Mouse (Mus musculus) stomach, embryonic 14.5 days (tissue): ENCODE results near the gene Ccdc30. TPM values are rescaled to one million over a fixed set of nuclear protein-coding genes. Genes with fewer than 3 reads are reported as not detected.
A peak's percentile ranks its signal among the peaks of the same experiment; 100 is the strongest.

Experiments
- ATAC-seq: fragments of 200-750 bp; cut with Nextera tagmentation; 2 replicates; pipeline ENCODE4 v1.8.0; 2017; ENCODE audit warnings: low read depth, moderate TSS enrichment; ENCODE audit not compliant: insufficient number of reproducible peaks, insufficient read depth, low FRiP score
- H3K27ac ChIP-seq: fragments of 300-500 bp; sonication (generic); 2 replicates; pipeline ENCODE4 v1.5.1; 2014; ENCODE audit warnings: mild to moderate bottlenecking, low read length, moderate library complexity, mixed read lengths
- H3K27me3 ChIP-seq: fragments of 300-500 bp; sonication (generic); 2 replicates; pipeline ENCODE4 v1.6.1; 2014; ENCODE audit warnings: low read length, control low read depth, mixed read lengths; ENCODE audit not compliant: control insufficient read depth, insufficient read depth
- H3K36me3 ChIP-seq: fragments of 300-500 bp; sonication (generic); 2 replicates; pipeline ENCODE4 v1.6.1; 2014; ENCODE audit warnings: mild to moderate bottlenecking, control low read depth, low read length, moderate library complexity, mixed read lengths; ENCODE audit not compliant: control insufficient read depth, insufficient read depth
- H3K4me1 ChIP-seq: fragments of 300-500 bp; sonication (generic); 2 replicates; pipeline ENCODE4 v1.6.1; 2014; ENCODE audit warnings: low read length, control low read depth, mixed read lengths; ENCODE audit not compliant: control insufficient read depth, insufficient read depth
- H3K4me2 ChIP-seq: fragments of 300-500 bp; sonication (generic); replicated peaks from 2 replicates; pipeline ENCODE4 v1.6.1; 2014; ENCODE audit warnings: low read depth, low read length, control low read depth
- H3K4me3 ChIP-seq: fragments of 300-500 bp; sonication (generic); 2 replicates; pipeline ENCODE4 v1.5.1; 2014; ENCODE audit warnings: low read depth, low read length, control low read depth
- H3K9ac ChIP-seq: fragments of 300-500 bp; sonication (generic); replicated peaks from 2 replicates; pipeline ENCODE4 v1.6.1; 2014; ENCODE audit warnings: low read depth, mild to moderate bottlenecking, control low read depth, low read length, moderate library complexity, mixed read lengths
- H3K9me3 ChIP-seq: fragments of 300-500 bp; sonication (generic); 2 replicates; pipeline ENCODE4 v1.6.1; 2016; ENCODE audit warnings: low read depth, low read length, control low read depth; ENCODE audit not compliant: control insufficient read depth
- WGBS: fragments of 180-500 bp; shearing (Covaris S2); extraction: QIAGEN DNeasy Blood & Tissue Kit; methylation state at CpG from one replicate; pipeline ENCODE4 v1.1.7; 2014; 5-methylcytosine and 5-hydroxymethylcytosine counted together
- polyA plus RNA-seq: library from polyadenylated mRNA; unstranded; fragments of >200 nt; fragmentation: Nextera tagmentation; extraction: Ambion mirVana; gene quantifications from 2 replicates; pipeline ENCODE4 v1.2.1, GENCODE M21; 2014

Ccdc30 gene
- polyA plus RNA-seq, 1 experiment from 2014 or later = 3.5 TPM

GRCm38 (mm10) chr4:119425077-119425476, 9.8 kb upstream of the Ccdc30 start:
- 81% methylated on average over 2 of the region's 2 CpGs for WGBS
- H3K4me2 ChIP-seq = no peak overlapping the region

DNA sequence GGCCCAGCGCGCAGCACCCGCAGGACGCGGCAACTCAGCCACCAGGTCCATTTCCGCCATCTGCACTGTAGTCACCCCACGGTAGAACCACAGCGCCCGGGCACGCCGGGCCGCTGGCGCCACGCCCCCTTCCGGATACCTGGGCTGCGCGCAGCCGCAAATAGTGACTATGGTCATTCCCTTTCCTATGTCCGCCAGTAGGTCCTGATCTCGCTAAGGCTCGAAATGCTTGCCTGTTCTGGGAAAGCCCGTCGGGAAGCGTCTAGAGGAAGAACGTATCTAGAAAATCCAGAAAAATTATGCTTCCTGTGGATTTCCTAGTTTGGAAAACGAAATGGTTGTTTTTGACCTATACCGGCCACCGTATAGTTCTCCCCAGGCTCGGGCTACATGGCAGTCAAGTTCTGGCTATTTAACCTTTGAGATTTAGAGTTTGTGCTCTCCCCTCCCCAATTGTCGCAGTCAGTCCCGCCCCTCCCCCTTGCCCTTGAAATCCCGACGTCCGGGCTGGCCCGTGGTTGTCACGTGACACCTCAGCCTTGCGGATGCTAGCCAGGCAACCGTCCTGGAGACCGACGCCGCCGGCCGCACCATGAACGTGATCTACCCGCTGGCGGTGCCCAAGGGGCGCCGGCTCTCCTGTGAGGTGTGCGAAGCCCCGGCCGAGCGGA, 7.1 kb upstream of the Ccdc30 start, which contains the start of the genes Ppcs and Zmynd12:
Gene Ppcs, minus strand, starts transcription at position 127 of the 671 bp plus-strand sequence.
Gene Zmynd12, plus strand, starts transcription at position 521 of the 671 bp plus-strand sequence.
- Histone ChIP-seq H3K36me3 (no peaks in the 10 kb centered on the region), H3K27me3 (no peaks in the 10 kb centered on the region), H3K9me3 (no peaks in the 10 kb centered on the region), H3K9ac (peak within 1 kb of the TSS; percentile 70), H3K27ac (peak within 1 kb of the TSS; percentile 84), H3K4me2 (peak within 1 kb of the TSS; percentile 91), H3K4me3 (peak within 1 kb of the TSS; percentile 69), H3K4me1 (peaks cover 6% of the 10 kb centered on the region; the same call in 1 of the 2 replicates)
- peak; percentile 94 for ATAC-seq
- under 1% methylated on average over 52 of the region's 52 CpGs for WGBS

More at GRCm38 (mm10) chr4:119425077-119425476, 9.8 kb upstream of the Ccdc30 start:
- Histone ChIP-seq H3K4me1 (peaks cover 6% of the 10 kb centered on the region; the same call in 1 of the 2 replicates), H3K27me3 (no peaks in the 10 kb centered on the region), H3K9ac (no peak overlapping the region), H3K9me3 (no peaks in the 10 kb centered on the region), H3K36me3 (no peaks in the 10 kb centered on the region), H3K27ac (no peak overlapping the region), H3K4me3 (no peak overlapping the region)
- ATAC-seq = no peak

- Histone ChIP-seq H3K36me3 (no peaks in the 10 kb centered on the region), H3K27me3 (no peaks in the 10 kb centered on the region)
Observed at GRCm38 (mm10) chr4:119421921-119422293, 6.6 kb upstream of the Ccdc30 start.

DNA sequence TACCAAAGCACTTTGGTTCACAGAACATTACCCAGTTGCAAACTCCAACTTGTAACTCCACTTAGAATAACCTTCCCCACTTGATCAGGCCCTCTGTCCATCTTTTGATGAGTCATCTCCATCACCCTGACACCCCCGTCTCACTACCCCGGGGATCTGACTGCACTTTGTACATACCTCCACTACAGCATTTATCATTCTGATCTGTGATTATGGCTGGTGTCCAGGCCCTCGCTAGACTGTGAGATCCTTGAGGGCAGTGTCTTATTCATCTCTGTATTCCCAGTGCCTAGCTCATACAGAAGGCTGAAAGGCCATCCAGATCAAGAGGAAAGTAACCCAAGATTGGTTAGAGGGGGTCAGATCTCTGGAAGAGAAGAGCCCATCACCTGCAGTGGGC, 5.9 kb upstream of the Ccdc30 start:
- no peaks in the 10 kb centered on the region for H3K9me3 ChIP-seq
- H3K36me3 ChIP-seq = no peaks in the 10 kb centered on the region
- H3K4me1 ChIP-seq = peaks cover 6% of the 10 kb centered on the region; the same call in 1 of the 2 replicates
- H3K9ac ChIP-seq = peak overlapping the region; percentile 70; the same call in 1 of the 2 replicates
- no peaks in the 10 kb centered on the region for H3K27me3 ChIP-seq
- H3K4me2 ChIP-seq = peak overlapping the region; percentile 91
- no peak for ATAC-seq
- WGBS = 15% methylated on average over 3 of the region's 3 CpGs
- no peak overlapping the region for H3K27ac ChIP-seq
- H3K4me3 ChIP-seq = peak overlapping the region; percentile 69

More at GRCm38 (mm10) chr4:119421921-119422293, 6.6 kb upstream of the Ccdc30 start:
- ATAC-seq = peak; percentile 68
- 2% methylated on average over 20 of the region's 31 CpGs for WGBS
- Histone ChIP-seq H3K9me3 (no peaks in the 10 kb centered on the region), H3K4me2 (peak overlapping the region; percentile 91), H3K9ac (peak overlapping the region; percentile 70), H3K4me3 (peak overlapping the region; percentile 69), H3K27ac (peak overlapping the region; percentile 84), H3K4me1 (peaks cover 6% of the 10 kb centered on the region; the same call in 1 of the 2 replicates)

DNA sequence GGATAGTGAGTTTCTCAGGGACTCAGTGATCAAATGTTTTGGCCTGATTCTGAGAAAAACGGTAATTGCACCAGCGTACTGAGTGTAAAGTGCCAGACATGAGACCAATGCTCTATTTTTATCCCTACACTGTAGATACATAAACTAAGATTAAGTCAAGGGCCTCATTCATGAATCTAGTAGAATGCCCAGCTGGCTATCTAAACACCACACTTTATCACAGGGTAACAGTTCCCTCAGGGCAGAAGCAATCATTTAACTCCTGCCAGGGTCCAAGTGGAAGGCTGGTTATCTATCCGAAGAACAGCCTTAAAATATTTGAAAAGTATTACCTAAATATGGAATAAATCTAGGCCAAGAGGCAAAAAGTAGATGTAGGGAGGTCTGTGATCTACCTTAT, 2.6 kb upstream of the Ccdc30 start:
- WGBS = 85% methylated on average over 3 of the region's 3 CpGs
- no peak overlapping the region for H3K4me2 ChIP-seq
- ATAC-seq = no peak
- H3K27me3 ChIP-seq = no peaks in the 10 kb centered on the region
- H3K4me1 ChIP-seq = peaks cover 10% of the 10 kb centered on the region; the same call in 1 of the 2 replicates
- H3K9me3 ChIP-seq = no peaks in the 10 kb centered on the region
- no peaks in the 10 kb centered on the region for H3K36me3 ChIP-seq
- no peak overlapping the region for H3K9ac ChIP-seq
- no peak overlapping the region for H3K27ac ChIP-seq
- no peak overlapping the region for H3K4me3 ChIP-seq

- no peak for ATAC-seq
Observed at GRCm38 (mm10) chr4:119417270-119417669, 1.9 kb upstream of the Ccdc30 start.

DNA sequence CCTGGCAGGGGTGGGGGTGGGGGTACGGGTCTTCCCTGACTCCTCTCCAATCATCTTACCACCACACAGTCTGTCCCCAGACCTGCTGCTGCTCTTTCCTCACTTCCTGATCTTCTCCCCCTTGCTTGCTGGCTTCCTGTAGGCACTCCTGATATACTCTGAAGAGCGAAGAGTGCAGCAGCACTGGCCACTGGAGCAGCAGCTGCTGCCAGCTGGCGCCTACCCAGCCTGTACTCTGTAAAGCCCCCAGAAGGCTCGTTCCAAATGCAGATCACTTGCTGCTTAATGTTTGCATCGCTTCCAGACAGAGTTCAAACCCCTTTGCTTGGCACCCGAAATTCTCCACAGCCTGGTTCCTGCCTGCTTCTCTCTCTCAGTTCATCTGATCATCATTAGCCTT, 2.5 kb downstream of the Ccdc30 start:
- WGBS = 44% methylated on average over 6 of the region's 6 CpGs
- Histone ChIP-seq H3K4me2 (no peak overlapping the region), H3K27ac (no peak overlapping the region), H3K9ac (no peak overlapping the region), H3K27me3 (no peaks in the 10 kb centered on the region), H3K4me1 (0 out of 2 replicates have a peak, but pooled peaks cover 4% of the 10 kb centered on the region), H3K36me3 (no peaks in the 10 kb centered on the region), H3K4me3 (no peak overlapping the region), H3K9me3 (peaks cover 3% of the 10 kb centered on the region; the same call in 1 of the 2 replicates)
- ATAC-seq = peak; percentile 19; the same call in 1 of the 2 replicates

More at GRCm38 (mm10) chr4:119417270-119417669, 1.9 kb upstream of the Ccdc30 start:
- H3K9me3 ChIP-seq = no peaks in the 10 kb centered on the region
- no peaks in the 10 kb centered on the region for H3K36me3 ChIP-seq
- H3K4me2 ChIP-seq = no peak overlapping the region
- no peak overlapping the region for H3K4me3 ChIP-seq
- 77% methylated on average over 3 of the region's 3 CpGs for WGBS
- no peaks in the 10 kb centered on the region for H3K27me3 ChIP-seq
- peaks cover 10% of the 10 kb centered on the region; the same call in 1 of the 2 replicates for H3K4me1 ChIP-seq
- no peak overlapping the region for H3K9ac ChIP-seq
- H3K27ac ChIP-seq = no peak overlapping the region

DNA sequence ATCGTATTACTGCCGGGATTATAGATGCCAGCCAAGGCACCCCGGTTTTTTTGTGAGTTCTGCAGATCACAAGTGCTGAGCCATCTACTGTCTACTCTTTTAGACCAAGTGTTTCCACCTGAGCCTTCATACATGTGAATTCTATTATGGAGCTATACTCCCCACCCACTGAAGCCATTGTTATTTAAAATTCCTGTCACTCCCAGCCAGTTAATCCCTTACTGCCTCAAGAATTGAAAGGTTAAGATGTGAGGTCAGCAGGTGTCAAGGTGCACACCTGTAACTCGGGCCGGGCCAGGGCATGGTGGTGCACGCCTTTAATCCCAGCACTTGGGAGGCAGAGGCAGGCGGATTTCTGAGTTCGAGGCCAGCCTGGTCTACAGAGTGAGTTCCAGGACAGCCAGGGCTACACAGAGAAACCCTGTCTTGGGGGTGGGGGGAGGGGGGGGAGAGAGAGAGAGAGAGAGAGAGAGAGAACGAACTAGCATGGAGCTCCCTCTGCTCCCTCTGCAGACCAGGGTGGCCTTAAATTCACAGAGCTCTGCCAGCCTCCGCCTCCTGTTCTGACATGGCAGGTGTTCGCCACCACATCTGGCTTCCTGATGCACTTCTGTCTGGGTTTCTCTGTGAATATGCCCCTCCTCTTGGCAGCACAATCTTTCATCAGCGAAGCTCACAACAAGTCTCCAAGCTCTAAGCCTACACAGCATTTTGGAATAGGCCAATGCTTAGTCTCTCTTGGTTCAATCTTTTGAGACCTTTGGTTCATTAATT, 3.3 kb downstream of the Ccdc30 start:
- Histone ChIP-seq H3K4me2 (no peak overlapping the region), H3K36me3 (no peaks in the 10 kb centered on the region), H3K9me3 (peaks cover 3% of the 10 kb centered on the region; the same call in 1 of the 2 replicates), H3K27me3 (no peaks in the 10 kb centered on the region), H3K9ac (no peak overlapping the region), H3K4me1 (0 out of 2 replicates have a peak, but pooled peaks cover 4% of the 10 kb centered on the region), H3K27ac (no peak overlapping the region), H3K4me3 (no peak overlapping the region)
- ATAC-seq = no peak
- WGBS = 78% methylated on average over 12 of the region's 12 CpGs
